Mouse (Mus musculus): ENCODE results near the gene Nipal4. TPM values are rescaled to one million over a fixed set of nuclear protein-coding genes. Genes with fewer than 3 reads are reported as not detected.
A peak's percentile ranks its signal among the peaks of the same experiment; 100 is the strongest.

Nipal4 gene
- polyA plus RNA-seq, 1 experiment from 2014 or later = 0.11 TPM

- ATAC-seq = no peak
- WGBS = 77% methylated on average over 8 of the region's 8 CpGs
- no peaks in the 10 kb centered on the region for H3K27me3 ChIP-seq (replicated peaks; ENCODE audit: control insufficient read depth, insufficient read depth, low read length)
- H3K4me2 ChIP-seq (ENCODE audit: low read length) = no peak overlapping the region
- no peak overlapping the region for H3K4me3 ChIP-seq (replicated peaks; ENCODE audit: low read length)
- H3K9ac ChIP-seq (replicated peaks; ENCODE audit: low read depth, low read length) = no peak overlapping the region
- no peaks in the 10 kb centered on the region for H3K4me1 ChIP-seq (replicated peaks; ENCODE audit: control insufficient read depth, insufficient read depth, low read length)
- H3K27ac ChIP-seq (ENCODE audit: low read length) = no peak overlapping the region
- H3K9me3 ChIP-seq (ENCODE audit: control insufficient read depth, low read length) = no peaks in the 10 kb centered on the region
- H3K36me3 ChIP-seq (ENCODE audit: control insufficient read depth, insufficient read depth) = no peaks in the 10 kb centered on the region
Measured at GRCm38 (mm10) chr11:46110156-46110944, 56.0 kb downstream of the Nipal4 start.

GRCm38 (mm10) chr11:46109206-46109605 is 57.1 kb downstream of the Nipal4 start:
- 0 out of 2 replicates have a peak, but pooled peaks have one; percentile 31 for ATAC-seq
- no peaks in the 10 kb centered on the region for H3K4me1 ChIP-seq (replicated peaks; ENCODE audit: control insufficient read depth, insufficient read depth, low read length)
- no peak overlapping the region for H3K4me3 ChIP-seq (replicated peaks; ENCODE audit: low read length)
- no peaks in the 10 kb centered on the region for H3K9me3 ChIP-seq (ENCODE audit: control insufficient read depth, low read length)
- no peak overlapping the region for H3K4me2 ChIP-seq (ENCODE audit: low read length)
- H3K27ac ChIP-seq (ENCODE audit: low read length) = no peak overlapping the region
- no peaks in the 10 kb centered on the region for H3K36me3 ChIP-seq (ENCODE audit: control insufficient read depth, insufficient read depth)
- 18% methylated on average over 5 of the region's 5 CpGs for WGBS
- H3K27me3 ChIP-seq (replicated peaks; ENCODE audit: control insufficient read depth, insufficient read depth, low read length) = no peaks in the 10 kb centered on the region
- no peak overlapping the region for H3K9ac ChIP-seq (replicated peaks; ENCODE audit: low read depth, low read length)

GRCm38 (mm10) chr11:46107046-46107445 is 59.3 kb downstream of the Nipal4 start:
- no peaks in the 10 kb centered on the region for H3K4me1 ChIP-seq (replicated peaks; ENCODE audit: control insufficient read depth, insufficient read depth, low read length)
- no peak overlapping the region for H3K4me3 ChIP-seq (replicated peaks; ENCODE audit: low read length)
- WGBS = 83% methylated on average over 1 of the region's 1 CpGs
- no peak overlapping the region for H3K4me2 ChIP-seq (ENCODE audit: low read length)
- H3K36me3 ChIP-seq (ENCODE audit: control insufficient read depth, insufficient read depth) = no peaks in the 10 kb centered on the region
- ATAC-seq = no peak
- no peaks in the 10 kb centered on the region for H3K9me3 ChIP-seq (ENCODE audit: control insufficient read depth, low read length)
- no peak overlapping the region for H3K9ac ChIP-seq (replicated peaks; ENCODE audit: low read depth, low read length)
- no peak overlapping the region for H3K27ac ChIP-seq (ENCODE audit: low read length)
- H3K27me3 ChIP-seq (replicated peaks; ENCODE audit: control insufficient read depth, insufficient read depth, low read length) = no peaks in the 10 kb centered on the region

- Histone ChIP-seq H3K4me1 (replicated peaks; ENCODE audit: control insufficient read depth, insufficient read depth, low read length) (no peaks in the 10 kb centered on the region), H3K27ac (ENCODE audit: low read length) (no peak overlapping the region), H3K9ac (replicated peaks; ENCODE audit: low read depth, low read length) (no peak overlapping the region), H3K27me3 (replicated peaks; ENCODE audit: control insufficient read depth, insufficient read depth, low read length) (no peaks in the 10 kb centered on the region), H3K4me2 (ENCODE audit: low read length) (no peak overlapping the region), H3K4me3 (replicated peaks; ENCODE audit: low read length) (no peak overlapping the region), H3K9me3 (ENCODE audit: control insufficient read depth, low read length) (no peaks in the 10 kb centered on the region), H3K36me3 (ENCODE audit: control insufficient read depth, insufficient read depth) (peaks cover 17% of the 10 kb centered on the region)
- 87% methylated on average over 6 of the region's 6 CpGs for WGBS
- no peak for ATAC-seq
Measured at GRCm38 (mm10) chr11:46102107-46102506, 64.2 kb downstream of the Nipal4 start.

Small RNA genes within 50 kb of the gene (microRNA-seq; reads per million reads assigned to microRNA genes)
- gene Mir7239 (not detected), gene Mir8100 (not detected)

Other genes starting within 250 kb of the Nipal4 start
- gene Lsm11, start 221.6 kb downstream of the Nipal4 start, polyA plus RNA-seq (2015; fragmentation: Nextera tagmentation; extraction: Ambion mirVana) = 11.5 and 13.6 TPM in 2 replicates
- 10.0 and 10.2 TPM in 2 replicates for gene Thg1l, start 211.0 kb downstream of the Nipal4 start, polyA plus RNA-seq (2015; fragmentation: Nextera tagmentation; extraction: Ambion mirVana)
- not detected in 2 replicates for gene Sox30, start 186.2 kb downstream of the Nipal4 start, polyA plus RNA-seq (2015; fragmentation: Nextera tagmentation; extraction: Ambion mirVana)
- gene Gm12166, start 114.2 kb downstream of the Nipal4 start, polyA plus RNA-seq (2015; fragmentation: Nextera tagmentation; extraction: Ambion mirVana) = 4.1 and 5.0 TPM in 2 replicates
- gene Adam19, start 110.5 kb downstream of the Nipal4 start, polyA plus RNA-seq (2015; fragmentation: Nextera tagmentation; extraction: Ambion mirVana) = 9.7 and 10.8 TPM in 2 replicates
- 3.2 and 5.3 TPM in 2 replicates for gene Fndc9, start 69.0 kb upstream of the Nipal4 start, polyA plus RNA-seq (2015; fragmentation: Nextera tagmentation; extraction: Ambion mirVana)
- gene Cyfip2, start 146.4 kb upstream of the Nipal4 start, polyA plus RNA-seq (2015; fragmentation: Nextera tagmentation; extraction: Ambion mirVana) = 88.4 and 91.4 TPM in 2 replicates
- not detected in 2 replicates for gene Itk, start 223.0 kb upstream of the Nipal4 start, polyA plus RNA-seq (2015; fragmentation: Nextera tagmentation; extraction: Ambion mirVana)
- gene Fam71b, start 230.1 kb upstream of the Nipal4 start, polyA plus RNA-seq (2015; fragmentation: Nextera tagmentation; extraction: Ambion mirVana) = not detected in 2 replicates

All from forebrain, embryonic 16.5 days (tissue).